Mouse (Mus musculus) ES-CJ7 (cell line): Measurements from ENCODE around the gene Olfr138.

Experiments used
- DNase-seq: peaks from one replicate; pipeline ENCODE4 v3.0.0; 2011; ENCODE audit warnings: low read depth, low spot score

Olfr138 gene

DNA sequence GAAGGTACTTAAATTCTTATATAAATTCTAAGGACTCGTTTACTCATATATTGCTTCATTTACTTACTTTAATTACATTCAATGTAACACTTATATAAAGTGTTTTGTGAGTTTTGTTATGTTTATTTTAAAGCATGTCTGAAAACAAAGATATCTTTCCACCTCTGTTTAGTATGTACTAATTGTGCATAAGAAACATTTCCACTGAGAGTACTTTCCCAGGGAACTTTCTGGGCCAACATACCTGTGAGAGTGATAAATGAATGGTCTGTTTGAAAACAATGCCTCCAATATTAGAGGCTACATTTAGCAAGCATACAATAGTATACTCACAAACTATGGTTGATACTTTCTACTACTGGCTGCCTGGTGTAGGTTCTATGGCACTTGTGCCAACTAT lies at the start of gene Olfr138:
Gene Olfr138, plus strand, starts transcription at position 301 of the 400 bp plus-strand sequence.
- DNase-seq = no peak

DNA sequence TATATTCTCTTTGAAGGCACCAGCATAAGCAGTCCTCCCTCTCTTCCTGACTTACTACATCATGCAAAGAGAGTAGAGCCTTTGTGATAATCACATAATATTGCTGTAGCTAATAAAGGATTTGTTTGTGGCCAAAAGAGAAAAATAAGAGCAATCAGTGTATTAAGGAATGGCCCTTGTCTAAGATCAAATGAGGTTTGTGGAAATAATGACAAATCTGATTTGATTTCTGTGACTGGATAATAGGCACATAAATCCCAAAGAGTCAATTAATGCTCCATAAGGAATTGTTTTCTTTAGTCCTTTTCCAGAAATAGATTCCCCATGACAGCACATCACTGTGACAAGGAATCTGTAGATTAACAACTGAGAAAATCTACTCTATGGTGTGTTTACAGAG lies 46.6 kb downstream of the Olfr138 start, which contains the start of gene Olfr137:
Gene Olfr137, minus strand, starts transcription at position 101 of the 400 bp plus-strand sequence.
- DNase-seq = no peak
